Mouse (Mus musculus): ENCODE data around the gene Gpr146.
A peak's percentile ranks its signal among the peaks of the same experiment; 100 is the strongest.

The Gpr146 gene

GRCm38 (mm10) chr5:139397959-139398753, 20.7 kb downstream of the Gpr146 start:
- DNase-seq (ENCODE audit: inconsistent age in 2 of 2, low spot score in 1 of 2): peak; percentile 91 to 97

- no peak for DNase-seq (ENCODE audit: inconsistent age in 2 of 2, low spot score in 1 of 2)
Measured at GRCm38 (mm10) chr5:139398786-139399185, 21.3 kb downstream of the Gpr146 start.

GRCm38 (mm10) chr5:139399991-139400390, 22.5 kb downstream of the Gpr146 start:
- peak in 1 of 2 experiments; percentile 33 for DNase-seq (ENCODE audit: inconsistent age in 2 of 2, low spot score in 1 of 2)

GRCm38 (mm10) chr5:139402106-139402505, 24.6 kb downstream of the Gpr146 start:
- DNase-seq (ENCODE audit: inconsistent age in 2 of 2, low spot score in 1 of 2): no peak

GRCm38 (mm10) chr5:139403692-139404260, 26.3 kb downstream of the Gpr146 start:
- DNase-seq (ENCODE audit: inconsistent age in 2 of 2, low spot score in 1 of 2): no peak

GRCm38 (mm10) chr5:139404801-139405401, 27.4 kb downstream of the Gpr146 start, which contains the start of gene C130050O18Rik:
TSS of gene C130050O18Rik (plus strand) at chr5:139405280.
- no peak for DNase-seq (ENCODE audit: inconsistent age in 2 of 2, low spot score in 1 of 2)

- no peak for DNase-seq (ENCODE audit: inconsistent age in 2 of 2, low spot score in 1 of 2)
Measured at GRCm38 (mm10) chr5:139405478-139405877, 28.0 kb downstream of the Gpr146 start.

- DNase-seq (ENCODE audit: inconsistent age in 2 of 2, low spot score in 1 of 2): no peak
Measured at GRCm38 (mm10) chr5:139405953-139406352, 28.5 kb downstream of the Gpr146 start.

- DNase-seq (ENCODE audit: inconsistent age in 2 of 2, low spot score in 1 of 2): no peak
Measured at GRCm38 (mm10) chr5:139407121-139407885, 29.8 kb downstream of the Gpr146 start.

- no peak for DNase-seq (ENCODE audit: inconsistent age in 2 of 2, low spot score in 1 of 2)
Measured at GRCm38 (mm10) chr5:139408511-139408910, 31.0 kb downstream of the Gpr146 start.

- peak; percentile 90 to 96 for DNase-seq (ENCODE audit: inconsistent age in 2 of 2, low spot score in 1 of 2)
Measured at GRCm38 (mm10) chr5:139409412-139409811, 31.9 kb downstream of the Gpr146 start.

- DNase-seq (ENCODE audit: inconsistent age in 2 of 2, low spot score in 1 of 2): peak in 1 of 2 experiments; percentile 54
Measured at GRCm38 (mm10) chr5:139410056-139410455, 32.6 kb downstream of the Gpr146 start.

- DNase-seq (ENCODE audit: inconsistent age in 2 of 2, low spot score in 1 of 2): no peak
Measured at GRCm38 (mm10) chr5:139411117-139411516, 33.6 kb downstream of the Gpr146 start.

- no peak for DNase-seq (ENCODE audit: inconsistent age in 2 of 2, low spot score in 1 of 2)
Measured at GRCm38 (mm10) chr5:139411665-139412314, 34.3 kb downstream of the Gpr146 start.

GRCm38 (mm10) chr5:139413545-139413944, 36.0 kb downstream of the Gpr146 start:
- DNase-seq (ENCODE audit: inconsistent age in 2 of 2, low spot score in 1 of 2): no peak

GRCm38 (mm10) chr5:139415001-139415400, 37.5 kb downstream of the Gpr146 start:
- DNase-seq (ENCODE audit: inconsistent age in 2 of 2, low spot score in 1 of 2): no peak

GRCm38 (mm10) chr5:139416942-139417341, 39.4 kb downstream of the Gpr146 start:
- no peak for DNase-seq (ENCODE audit: inconsistent age in 2 of 2, low spot score in 1 of 2)

GRCm38 (mm10) chr5:139417480-139417879, 40.0 kb downstream of the Gpr146 start:
- no peak for DNase-seq (ENCODE audit: inconsistent age in 2 of 2, low spot score in 1 of 2)

GRCm38 (mm10) chr5:139418110-139418509, 40.6 kb downstream of the Gpr146 start:
- no peak for DNase-seq (ENCODE audit: inconsistent age in 2 of 2, low spot score in 1 of 2)

- DNase-seq (ENCODE audit: inconsistent age in 2 of 2, low spot score in 1 of 2): no peak
Measured at GRCm38 (mm10) chr5:139418633-139419032, 41.1 kb downstream of the Gpr146 start.

Data from adrenal gland, adult (tissue).